Mouse (Mus musculus): ENCODE measurements around the gene Il5. TPM values are rescaled to one million over a fixed set of nuclear protein-coding genes. Genes with fewer than 3 reads are reported as not detected.
A peak's percentile ranks its signal among the peaks of the same experiment; 100 is the strongest.

Gene Il5
- polyA plus RNA-seq (2015; fragmentation: Nextera tagmentation; extraction: Ambion mirVana): not detected in 2 replicates

DNA sequence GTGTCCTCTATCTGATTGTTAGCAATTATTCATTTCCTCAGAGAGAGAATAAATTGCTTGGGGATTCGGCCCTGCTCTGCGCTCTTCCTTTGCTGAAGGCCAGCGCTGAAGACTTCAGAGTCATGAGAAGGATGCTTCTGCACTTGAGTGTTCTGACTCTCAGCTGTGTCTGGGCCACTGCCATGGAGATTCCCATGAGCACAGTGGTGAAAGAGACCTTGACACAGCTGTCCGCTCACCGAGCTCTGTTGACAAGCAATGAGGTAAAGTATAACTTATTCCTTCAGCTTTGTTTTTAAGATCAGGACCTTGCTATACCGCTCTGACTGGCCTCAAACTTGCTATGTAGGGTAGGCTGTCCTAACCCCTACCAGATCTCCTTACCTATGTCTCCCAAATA, at the start of gene Il5:
TSS of gene Il5 (plus strand) at position 80 of the 400 bp plus-strand sequence.
- WGBS: 89% methylated on average over 6 of the region's 6 CpGs
- Histone ChIP-seq H3K27ac (replicated peaks) (no peak within 1 kb of the TSS), H3K36me3 (no peaks in the 10 kb centered on the region), H3K4me2 (no peak within 1 kb of the TSS), H3K9me3 (no peaks in the 10 kb centered on the region), H3K4me1 (replicated peaks) (no peaks in the 10 kb centered on the region), H3K4me3 (no peak within 1 kb of the TSS), H3K9ac (no peak within 1 kb of the TSS), H3K27me3 (no peaks in the 10 kb centered on the region)
- ATAC-seq (ENCODE audit: low FRiP score, low read depth): no peak

DNA sequence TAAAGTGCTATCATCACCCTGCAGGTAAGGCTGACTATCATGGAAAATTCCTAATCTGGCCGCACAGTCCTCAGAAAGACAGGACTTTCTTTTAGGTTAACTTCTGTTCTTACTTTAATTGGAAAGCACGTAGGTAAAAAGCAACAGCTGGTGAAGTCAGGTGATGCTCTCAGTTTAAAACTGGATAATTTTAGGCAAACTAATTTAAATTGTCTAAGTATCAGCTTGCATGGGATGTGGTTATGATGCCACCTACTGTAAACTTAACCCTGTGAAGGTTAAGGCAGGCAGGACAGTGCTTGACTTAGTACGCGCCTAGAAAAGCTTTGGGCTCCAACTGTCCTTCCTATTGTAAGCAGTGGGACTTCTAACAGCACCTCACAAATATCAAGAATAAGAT, 49.2 kb upstream of the Il5 start:
- Histone ChIP-seq H3K4me1 (replicated peaks) (no peaks in the 10 kb centered on the region), H3K4me3 (no peak overlapping the region), H3K27me3 (no peaks in the 10 kb centered on the region), H3K4me2 (no peak overlapping the region), H3K9me3 (no peaks in the 10 kb centered on the region), H3K9ac (no peak overlapping the region), H3K27ac (replicated peaks) (no peak overlapping the region), H3K36me3 (peaks cover 24% of the 10 kb centered on the region; the same call in 1 of the 2 replicates)
- ATAC-seq (ENCODE audit: low FRiP score, low read depth): no peak
- WGBS: 98% methylated on average over 4 of the region's 4 CpGs

GRCm38 (mm10) chr11:53680141-53680540, 40.5 kb upstream of the Il5 start:
- 88% methylated on average over 4 of the region's 4 CpGs for WGBS
- Histone ChIP-seq H3K27ac (replicated peaks) (no peak overlapping the region), H3K4me3 (no peak overlapping the region)

DNA sequence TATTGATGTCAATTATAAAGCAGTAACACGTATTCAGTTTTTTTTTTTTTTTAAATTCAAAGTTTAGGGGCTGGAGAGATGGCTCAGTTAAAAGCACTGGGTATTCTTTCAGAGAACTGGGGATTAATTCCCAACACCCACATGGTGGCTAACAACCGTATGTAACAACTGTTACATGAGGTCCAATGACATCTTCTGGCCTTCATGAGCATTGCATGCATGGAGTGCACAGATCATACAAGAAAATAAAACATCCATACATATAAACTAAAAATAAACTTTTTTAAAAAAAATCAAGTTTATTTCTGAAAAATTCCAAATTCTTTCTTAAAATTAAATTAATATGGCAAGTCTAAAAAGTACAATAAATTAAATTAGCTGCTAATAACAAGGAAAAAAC, 38.9 kb upstream of the Il5 start:
- Histone ChIP-seq H3K27me3 (no peaks in the 10 kb centered on the region), H3K4me2 (no peak overlapping the region), H3K36me3 (peaks cover 12% of the 10 kb centered on the region), H3K4me3 (no peak overlapping the region), H3K9ac (no peak overlapping the region), H3K9me3 (no peaks in the 10 kb centered on the region), H3K4me1 (replicated peaks) (no peaks in the 10 kb centered on the region), H3K27ac (replicated peaks) (no peak overlapping the region)
- 91% methylated on average over 2 of the region's 2 CpGs for WGBS
- ATAC-seq (ENCODE audit: low FRiP score, low read depth): no peak

More at GRCm38 (mm10) chr11:53680141-53680540, 40.5 kb upstream of the Il5 start:
- Histone ChIP-seq H3K36me3 (peaks cover 17% of the 10 kb centered on the region), H3K9me3 (no peaks in the 10 kb centered on the region), H3K27me3 (no peaks in the 10 kb centered on the region), H3K4me1 (replicated peaks) (no peaks in the 10 kb centered on the region), H3K9ac (no peak overlapping the region), H3K4me2 (no peak overlapping the region)
- no peak for ATAC-seq (ENCODE audit: low FRiP score, low read depth)

GRCm38 (mm10) chr11:53682170-53682569, 38.4 kb upstream of the Il5 start:
- no peak overlapping the region for H3K9ac ChIP-seq
- no peaks in the 10 kb centered on the region for H3K27me3 ChIP-seq
- 91% methylated on average over 2 of the region's 2 CpGs for WGBS
- H3K27ac ChIP-seq (replicated peaks): no peak overlapping the region
- ATAC-seq (ENCODE audit: low FRiP score, low read depth): no peak
- H3K4me1 ChIP-seq (replicated peaks): no peaks in the 10 kb centered on the region
- H3K4me2 ChIP-seq: no peak overlapping the region
- H3K9me3 ChIP-seq: no peaks in the 10 kb centered on the region
- no peak overlapping the region for H3K4me3 ChIP-seq
- H3K36me3 ChIP-seq: peaks cover 12% of the 10 kb centered on the region

- WGBS: 95% methylated on average over 9 of the region's 9 CpGs
- no peak for ATAC-seq (ENCODE audit: low FRiP score, low read depth)
- Histone ChIP-seq H3K27ac (replicated peaks) (no peak overlapping the region), H3K4me2 (no peak overlapping the region), H3K4me3 (no peak overlapping the region), H3K27me3 (no peaks in the 10 kb centered on the region), H3K36me3 (peaks cover 12% of the 10 kb centered on the region), H3K9ac (no peak overlapping the region), H3K4me1 (replicated peaks) (no peaks in the 10 kb centered on the region), H3K9me3 (no peaks in the 10 kb centered on the region)
Measured at GRCm38 (mm10) chr11:53682994-53683530, 37.5 kb upstream of the Il5 start.

GRCm38 (mm10) chr11:53691979-53692378, 28.6 kb upstream of the Il5 start:
- no peak for ATAC-seq (ENCODE audit: low FRiP score, low read depth)
- Histone ChIP-seq H3K27me3 (no peaks in the 10 kb centered on the region), H3K9me3 (no peaks in the 10 kb centered on the region), H3K36me3 (no peaks in the 10 kb centered on the region; the same call in 1 of the 2 replicates), H3K4me3 (no peak overlapping the region), H3K9ac (no peak overlapping the region), H3K27ac (replicated peaks) (no peak overlapping the region), H3K4me2 (0 out of 2 replicates have a peak overlapping the region, but pooled peaks have one; percentile 0), H3K4me1 (replicated peaks) (no peaks in the 10 kb centered on the region)
- 23% methylated on average over 10 of the region's 10 CpGs for WGBS

DNA sequence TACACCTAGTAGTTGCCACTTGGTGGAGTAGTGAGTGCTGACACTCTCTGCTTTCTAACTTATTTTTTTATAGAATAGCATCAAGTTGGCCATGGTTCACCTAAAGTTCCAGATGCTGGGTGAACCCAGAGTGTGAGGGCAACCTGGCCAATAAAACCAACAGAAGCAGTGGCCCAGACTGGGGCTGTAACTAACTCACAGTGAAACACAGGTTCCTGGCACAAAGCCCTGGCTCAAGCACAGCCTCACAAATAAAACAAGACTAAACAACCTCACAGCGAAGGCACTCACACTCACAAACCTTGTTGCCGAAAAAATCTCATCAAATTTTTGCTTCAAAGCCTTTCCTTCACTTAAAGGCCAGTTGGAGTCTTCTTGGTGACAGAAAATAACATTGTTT, 22.1 kb upstream of the Il5 start:
- Histone ChIP-seq H3K9ac (no peak overlapping the region), H3K9me3 (no peaks in the 10 kb centered on the region), H3K4me3 (no peak overlapping the region), H3K27me3 (no peaks in the 10 kb centered on the region), H3K27ac (replicated peaks) (no peak overlapping the region), H3K36me3 (peaks cover 6% of the 10 kb centered on the region), H3K4me1 (replicated peaks) (no peaks in the 10 kb centered on the region), H3K4me2 (no peak overlapping the region)
- WGBS: 92% methylated on average over 2 of the region's 2 CpGs
- ATAC-seq (ENCODE audit: low FRiP score, low read depth): no peak

GRCm38 (mm10) chr11:53699351-53699750, 21.2 kb upstream of the Il5 start:
- Histone ChIP-seq H3K27ac (replicated peaks) (no peak overlapping the region), H3K4me1 (replicated peaks) (no peaks in the 10 kb centered on the region), H3K9ac (no peak overlapping the region), H3K27me3 (no peaks in the 10 kb centered on the region), H3K4me2 (no peak overlapping the region), H3K4me3 (no peak overlapping the region), H3K36me3 (peaks cover 6% of the 10 kb centered on the region), H3K9me3 (no peaks in the 10 kb centered on the region)
- WGBS: 88% methylated on average over 4 of the region's 4 CpGs
- no peak for ATAC-seq (ENCODE audit: low FRiP score, low read depth)

DNA sequence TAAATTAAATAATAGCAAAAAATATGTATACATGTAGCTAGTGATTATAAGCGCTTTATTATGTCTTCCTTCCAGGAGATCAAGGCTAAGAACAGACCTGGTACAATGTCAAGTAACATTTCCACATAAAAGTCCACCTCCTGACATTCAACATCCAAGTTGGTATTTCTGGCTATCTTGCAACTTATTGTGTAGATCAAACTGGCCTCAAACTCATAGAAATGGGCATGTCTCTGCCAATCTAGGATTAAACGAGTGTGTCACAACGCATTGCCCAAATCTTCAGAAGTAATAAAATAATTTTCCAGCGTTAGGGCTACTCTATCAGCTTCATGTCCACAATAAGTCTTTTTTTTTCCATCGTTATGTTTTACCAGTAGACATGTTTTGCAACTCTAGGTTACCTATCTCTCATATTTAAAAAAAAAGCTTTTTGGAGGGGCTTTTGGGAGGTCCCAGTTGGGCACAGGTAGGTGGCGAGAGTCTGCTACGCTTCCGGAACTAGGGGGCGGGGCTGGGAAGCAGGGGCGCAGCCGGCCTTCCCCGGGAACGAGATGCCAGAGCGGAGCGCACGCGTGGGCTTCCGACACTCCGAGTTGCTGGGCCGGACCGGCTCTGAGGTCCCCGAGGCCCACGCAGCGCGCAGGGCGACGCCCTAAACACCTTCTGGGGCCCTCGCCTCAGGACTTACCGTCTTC, 14.2 kb upstream of the Il5 start:
- Histone ChIP-seq H3K9ac (peak overlapping the region; percentile 60), H3K9me3 (no peaks in the 10 kb centered on the region), H3K4me2 (peak overlapping the region; percentile 88), H3K27me3 (no peaks in the 10 kb centered on the region), H3K36me3 (no peaks in the 10 kb centered on the region; the same call in 1 of the 2 replicates), H3K4me3 (peak overlapping the region; percentile 68), H3K27ac (replicated peaks) (peak overlapping the region; percentile 67), H3K4me1 (replicated peaks) (peaks cover 5% of the 10 kb centered on the region)
- peak; percentile 48; the same call in 1 of the 2 replicates for ATAC-seq (ENCODE audit: low FRiP score, low read depth)
- 8% methylated on average over 29 of the region's 29 CpGs for WGBS

GRCm38 (mm10) chr11:53706934-53707717, 13.5 kb upstream of the Il5 start, which contains the start of gene Rad50:
Rad50 (minus strand) TSS chr11:53707319.
- peak; percentile 96 for ATAC-seq (ENCODE audit: low FRiP score, low read depth)
- peak within 1 kb of the TSS; percentile 60 for H3K9ac ChIP-seq
- H3K36me3 ChIP-seq: no peaks in the 10 kb centered on the region
- WGBS: 4% methylated on average over 55 of the region's 55 CpGs
- H3K9me3 ChIP-seq: no peaks in the 10 kb centered on the region
- peaks cover 5% of the 10 kb centered on the region for H3K4me1 ChIP-seq (replicated peaks)
- peak within 1 kb of the TSS; percentile 68 for H3K4me3 ChIP-seq
- H3K27me3 ChIP-seq: no peaks in the 10 kb centered on the region
- H3K4me2 ChIP-seq: peak within 1 kb of the TSS; percentile 88
- peak within 1 kb of the TSS; percentile 67 for H3K27ac ChIP-seq (replicated peaks)

GRCm38 (mm10) chr11:53707718-53708009, 12.9 kb upstream of the Il5 start:
- no peak for ATAC-seq (ENCODE audit: low FRiP score, low read depth)
- no peaks in the 10 kb centered on the region for H3K9me3 ChIP-seq
- WGBS: 74% methylated on average over 3 of the region's 3 CpGs

More at GRCm38 (mm10) chr11:53707718-53708009, 12.9 kb upstream of the Il5 start:
- no peak overlapping the region for H3K27ac ChIP-seq (replicated peaks)
- H3K4me1 ChIP-seq (replicated peaks): peaks cover 5% of the 10 kb centered on the region
- no peaks in the 10 kb centered on the region for H3K36me3 ChIP-seq
- H3K4me2 ChIP-seq: peak overlapping the region; percentile 88
- 0 out of 2 replicates have a peak overlapping the region, but pooled peaks have one; percentile 60 for H3K9ac ChIP-seq
- peak overlapping the region; percentile 68 for H3K4me3 ChIP-seq
- H3K27me3 ChIP-seq: no peaks in the 10 kb centered on the region
